Mouse (Mus musculus) lung, postnatal 25 days (tissue): ENCODE measurements around the gene Dhrs7c.
A peak's percentile ranks its signal among the peaks of the same experiment; 100 is the strongest.

Source experiments
- DNase-seq: peaks from one replicate; pipeline ENCODE4 v3.0.0; 2022; ENCODE audit warnings: low spot score

The Dhrs7c gene

GRCm38 (mm10) chr11:67797931-67798330, at the start of gene Dhrs7c:
TSS of gene Dhrs7c (plus strand) at chr11:67798187.
- no peak for DNase-seq

- no peak for DNase-seq
Observed at GRCm38 (mm10) chr11:67756287-67756686, 41.7 kb upstream of the Dhrs7c start.

GRCm38 (mm10) chr11:67757373-67758167, 40.4 kb upstream of the Dhrs7c start:
- DNase-seq: no peak

- no peak for DNase-seq
Observed at GRCm38 (mm10) chr11:67771053-67771452, 26.9 kb upstream of the Dhrs7c start, which contains the start of gene Glp2r. TSS of gene Glp2r (minus strand) at chr11:67771153.

- no peak for DNase-seq
Observed at GRCm38 (mm10) chr11:67771691-67772090, 26.3 kb upstream of the Dhrs7c start.

GRCm38 (mm10) chr11:67772577-67772976, 25.4 kb upstream of the Dhrs7c start:
- peak; percentile 10 for DNase-seq

- no peak for DNase-seq
Observed at GRCm38 (mm10) chr11:67774379-67774778, 23.6 kb upstream of the Dhrs7c start, which contains the start of gene Gsg1l2. TSS of gene Gsg1l2 (plus strand) at chr11:67774608.

- DNase-seq: no peak
Observed at GRCm38 (mm10) chr11:67790182-67790581, 7.8 kb upstream of the Dhrs7c start.

GRCm38 (mm10) chr11:67800130-67800723, 2.2 kb downstream of the Dhrs7c start:
- DNase-seq: no peak

- no peak for DNase-seq
Observed at GRCm38 (mm10) chr11:67801169-67801568, 3.2 kb downstream of the Dhrs7c start.

- no peak for DNase-seq
Observed at GRCm38 (mm10) chr11:67805538-67805937, 7.6 kb downstream of the Dhrs7c start.

GRCm38 (mm10) chr11:67806832-67807597, 9.0 kb downstream of the Dhrs7c start:
- DNase-seq: no peak

GRCm38 (mm10) chr11:67808051-67808450, 10.1 kb downstream of the Dhrs7c start:
- no peak for DNase-seq

GRCm38 (mm10) chr11:67811535-67811934, 13.5 kb downstream of the Dhrs7c start:
- no peak for DNase-seq

GRCm38 (mm10) chr11:67819604-67820003, 21.6 kb downstream of the Dhrs7c start:
- peak; percentile 46 for DNase-seq

GRCm38 (mm10) chr11:67820221-67820620, 22.2 kb downstream of the Dhrs7c start:
- DNase-seq: peak; percentile 51

- no peak for DNase-seq
Observed at GRCm38 (mm10) chr11:67821560-67821959, 23.6 kb downstream of the Dhrs7c start.

GRCm38 (mm10) chr11:67828360-67829059, 30.5 kb downstream of the Dhrs7c start:
- DNase-seq: peak; percentile 42

- DNase-seq: no peak
Observed at GRCm38 (mm10) chr11:67829530-67829929, 31.5 kb downstream of the Dhrs7c start.

- DNase-seq: no peak
Observed at GRCm38 (mm10) chr11:67831820-67832219, 33.8 kb downstream of the Dhrs7c start.

- peak; percentile 66 for DNase-seq
Observed at GRCm38 (mm10) chr11:67835408-67836078, 37.6 kb downstream of the Dhrs7c start.
